Mouse (Mus musculus) CH12.LX (cell line): Measurements from ENCODE around the gene Tanc2. TPM values are rescaled to one million over a fixed set of nuclear protein-coding genes. Genes with fewer than 3 reads are reported as not detected.

Experiments
- DNase-seq: peaks from one replicate; pipeline ENCODE4 v3.0.0-alpha.2; 2013; ENCODE audit errors: extremely low read depth
- H3K27ac ChIP-seq: 2 replicates; pipeline ENCODE4 v1.5.1; 2012; ENCODE audit warnings: low read depth, mild to moderate bottlenecking, control low read depth, moderate library complexity; ENCODE audit not compliant: insufficient read depth
- H3K27me3 ChIP-seq: replicated peaks from 2 replicates; pipeline ENCODE3; 2012; ENCODE audit warnings: inconsistent platforms
- H3K36me3 ChIP-seq, 2 experiments: replicated peaks in 1 of 2; 2 replicates each; pipeline versions ENCODE3 to v1.6.1; 2012; ENCODE audit warnings: inconsistent platforms in 1 of 2, low read length in 1 of 2, mild to moderate bottlenecking in 1 of 2, mixed read lengths in 1 of 2, moderate library complexity in 1 of 2; ENCODE audit not compliant: control insufficient read depth in 1 of 2, insufficient read depth in 1 of 2
- H3K4me1 ChIP-seq, 2 experiments: 2 replicates each; pipeline ENCODE4 v1.6.1; 2012; ENCODE audit warnings: inconsistent platforms in 1 of 2, moderate library complexity in 1 of 2; ENCODE audit not compliant: insufficient read depth in 2 of 2, control insufficient read depth in 1 of 2
- H3K4me2 ChIP-seq: 2 replicates; pipeline ENCODE4 v1.6.1; 2012; ENCODE audit warnings: low read depth, mild to moderate bottlenecking, control low read depth; ENCODE audit not compliant: poor library complexity, insufficient read depth, severe bottlenecking
- H3K4me3 ChIP-seq, 3 experiments: fragments of 150-350 bp in 1 of 3; sonication (generic) in 1 of 3; replicated peaks in 1 of 3; 2 replicates each; pipeline versions ENCODE3 to v1.5.1; 2011 to 2012; ENCODE audit warnings: low read depth in 2 of 3, low read length in 2 of 3, mild to moderate bottlenecking in 2 of 3, moderate library complexity in 2 of 3, control low read depth in 1 of 3, improper control_type of control experiment in 1 of 3, inconsistent platforms in 1 of 3, mixed read lengths in 1 of 3; ENCODE audit not compliant: poor library complexity in 1 of 3
- H3K79me2 ChIP-seq: replicated peaks from 2 replicates; pipeline ENCODE4 v1.6.1; 2012; ENCODE audit warnings: mild to moderate bottlenecking, moderate library complexity; ENCODE audit not compliant: control insufficient read depth, poor library complexity, insufficient read depth, severe bottlenecking; ENCODE audit errors: extremely low read depth
- H3K9ac ChIP-seq: 2 replicates; pipeline ENCODE4 v1.6.1; 2012; ENCODE audit warnings: low read depth, mild to moderate bottlenecking, control low read depth, moderate library complexity; ENCODE audit not compliant: insufficient read depth
- H3K9me3 ChIP-seq: replicated peaks from 2 replicates; pipeline ENCODE3; 2012; ENCODE audit warnings: low read length, inconsistent platforms, mixed read lengths
- BHLHE40 ChIP-seq: IDR thresholded peaks from 2 replicates; pipeline ENCODE4 v1.6.1; 2011; ENCODE audit warnings: mild to moderate bottlenecking, low read depth, low read length, improper control_type of control experiment
- CHD2 ChIP-seq: IDR thresholded peaks from 2 replicates; pipeline ENCODE4 v1.6.1; 2011; ENCODE audit warnings: low read length, improper control_type of control experiment
- CTCF ChIP-seq, 2 experiments: IDR thresholded peaks in 1 of 2; conservative IDR thresholded peaks in 1 of 2; 2 replicates each; pipeline ENCODE4 v1.5.1; 2011 to 2012; ENCODE audit warnings: low read depth in 2 of 2, low read length in 2 of 2, improper control_type of control experiment in 1 of 2, inconsistent platforms in 1 of 2, mild to moderate bottlenecking in 1 of 2, moderate library complexity in 1 of 2
- E2F4 ChIP-seq: IDR thresholded peaks from 2 replicates; pipeline ENCODE4 v1.6.1; 2011; ENCODE audit warnings: low read depth, low read length, improper control_type of control experiment; ENCODE audit not compliant: insufficient replicate concordance
- ELF1 ChIP-seq: IDR thresholded peaks from 2 replicates; pipeline ENCODE4 v1.6.1; 2014; ENCODE audit warnings: low read depth, mild to moderate bottlenecking, inconsistent platforms, low read length, improper control_type of control experiment
- ETS1 ChIP-seq: conservative IDR thresholded peaks from 2 replicates; pipeline ENCODE4 v1.6.1; 2012; ENCODE audit warnings: low read depth, mild to moderate bottlenecking, inconsistent platforms, low read length, improper control_type of control experiment, moderate library complexity
- GABPA ChIP-seq: IDR thresholded peaks from 2 replicates; pipeline ENCODE4 v1.6.1; 2012; ENCODE audit warnings: low read depth, low read length, improper control_type of control experiment, inconsistent platforms; ENCODE audit not compliant: insufficient replicate concordance
- HCFC1 ChIP-seq: IDR thresholded peaks from 2 replicates; pipeline ENCODE4 v1.6.1; 2012; ENCODE audit warnings: low read depth, mild to moderate bottlenecking, inconsistent platforms, low read length, improper control_type of control experiment
- JUND ChIP-seq: conservative IDR thresholded peaks from 2 replicates; pipeline ENCODE4 v1.6.1; 2011; ENCODE audit warnings: low read depth, low read length, improper control_type of control experiment
- KAT2A ChIP-seq: IDR thresholded peaks from 2 replicates; pipeline ENCODE4 v1.6.1; 2012; ENCODE audit warnings: low read length, improper control_type of control experiment, inconsistent platforms; ENCODE audit not compliant: insufficient replicate concordance
- MAZ ChIP-seq: IDR thresholded peaks from 2 replicates; pipeline ENCODE4 v1.6.1; 2012; ENCODE audit warnings: low read depth, mild to moderate bottlenecking, inconsistent platforms, low read length, improper control_type of control experiment, moderate library complexity
- MEF2A ChIP-seq: IDR thresholded peaks from 2 replicates; pipeline ENCODE4 v1.6.1; 2014; ENCODE audit warnings: low read depth, mild to moderate bottlenecking, inconsistent platforms, low read length, improper control_type of control experiment, borderline replicate concordance
- NELFE ChIP-seq: IDR thresholded peaks from 2 replicates; pipeline ENCODE4 v1.6.1; 2011; ENCODE audit warnings: low read depth, low read length, improper control_type of control experiment
- NRF1 ChIP-seq: IDR thresholded peaks from 2 replicates; pipeline ENCODE4 v1.6.1; 2014; ENCODE audit warnings: low read depth, mild to moderate bottlenecking, inconsistent platforms, low read length, improper control_type of control experiment, moderate library complexity
- POLR2AphosphoS2 ChIP-seq: IDR thresholded peaks from 2 replicates; pipeline ENCODE4 v1.6.1; 2011; ENCODE audit warnings: low read depth, low read length, improper control_type of control experiment
- RAD21 ChIP-seq: IDR thresholded peaks from 2 replicates; pipeline ENCODE4 v1.6.1; 2011; ENCODE audit warnings: low read depth, mild to moderate bottlenecking, low read length, improper control_type of control experiment, moderate library complexity
- SMC3 ChIP-seq: IDR thresholded peaks from 2 replicates; pipeline ENCODE4 v1.6.1; 2011; ENCODE audit warnings: low read depth, low read length, improper control_type of control experiment
- USF1 ChIP-seq: IDR thresholded peaks from 2 replicates; pipeline ENCODE4 v1.6.1; 2014; ENCODE audit warnings: low read depth, mild to moderate bottlenecking, inconsistent platforms, low read length, improper control_type of control experiment
- USF2 ChIP-seq: conservative IDR thresholded peaks from 2 replicates; pipeline ENCODE4 v1.6.1; 2011; ENCODE audit warnings: low read depth, low read length, improper control_type of control experiment
- ZNF384 ChIP-seq: IDR thresholded peaks from 2 replicates; pipeline ENCODE4 v1.6.1; 2012; ENCODE audit warnings: low read depth, low read length, improper control_type of control experiment, inconsistent platforms
- dilution Hi-C: fragments of 300-500 bp; cut with MboI; formaldehyde crosslinking; loops from 2 replicates; pipeline ENCODE4 v1.14.3; 2020; ENCODE audit warnings: low sequenced_read_pairs; ENCODE audit not compliant: extremely low pct_unique_long_range_greater_than_20kb, extremely low pct_ligation_motif_present
- in situ Hi-C: fragments of 300-500 bp; cut with MboI; formaldehyde crosslinking; loops from 3 replicates; pipeline ENCODE4 v1.14.3; 2019; ENCODE audit warnings: low sequenced_read_pairs, low pct_ligation_motif_present, low pct_unique_long_range_greater_than_20kb, mixed read lengths
- polyA plus RNA-seq: library from polyadenylated mRNA; unstranded; fragments of >175 nt; gene quantifications from 2 replicates; pipeline ENCODE4 v1.2.1, GENCODE M21; 2012; ENCODE audit warnings: low read depth; ENCODE audit not compliant: insufficient read length
- total RNA-seq, 2 experiments: library from RNA; depleted of rRNA; stranded (reverse); fragments of 300-350 nt in 1 of 2; fragments of >200 nt in 1 of 2; gene quantifications; 2 replicates each; pipeline ENCODE4 v1.2.3; 2012 to 2014

The Tanc2 gene
- total and polyA plus RNA-seq, 3 experiments, result 2.6 to 10.4 (median 3.2) TPM

- dilution Hi-C loops (loop anchor here (25.0 kb wide), 1 partner anchor 127 kb away; the partner anchor contains the start of gene Taco1), in situ Hi-C loops (loop anchor here (10.0 kb wide), 1 partner anchor 60 kb away; the partner anchor contains the start of gene Ace3)
- Histone ChIP-seq H3K27ac (no peak overlapping the region), H3K9me3 (no peaks in the 10 kb centered on the region), H3K27me3 (peaks cover 77% of the 10 kb centered on the region), H3K4me2 (no peak overlapping the region), H3K36me3 (no peaks in the 10 kb centered on the region), H3K9ac (no peak overlapping the region), H3K4me1 (no peaks in the 10 kb centered on the region), H3K4me3 (no peak overlapping the region), H3K79me2 (no peaks in the 10 kb centered on the region)
- TF ChIP-seq POLR2AphosphoS2 (no peak), MAZ (no peak), CTCF (conservative IDR thresholded peaks at IDR 0.05 in 1 of 2, IDR thresholded peaks at IDR 0.05 in 1 of 2; ENCODE audit: low read depth in 2 of 2, low read length in 2 of 2) (no peak), HCFC1 (no peak), JUND (no peak), ELF1 (no peak), NRF1 (no peak), CHD2 (no peak), USF2 (no peak), GABPA (no peak), BHLHE40 (no peak), MEF2A (no peak), SMC3 (no peak)
- no peak for DNase-seq
These were observed 345.0 kb downstream of the Tanc2 start for GRCm38 (mm10) chr11:105934816-105935215.

GRCm38 (mm10) chr11:105935496-105935895 is 345.7 kb downstream of the Tanc2 start:
- Histone ChIP-seq H3K4me1 (no peaks in the 10 kb centered on the region), H3K4me3 (no peak overlapping the region), H3K36me3 (no peaks in the 10 kb centered on the region), H3K9ac (no peak overlapping the region), H3K27ac (no peak overlapping the region), H3K4me2 (no peak overlapping the region), H3K27me3 (peaks cover 82% of the 10 kb centered on the region), H3K79me2 (no peaks in the 10 kb centered on the region), H3K9me3 (no peaks in the 10 kb centered on the region)
- dilution Hi-C loops, result loop anchor here (25.0 kb wide), 1 partner anchor 127 kb away; the partner anchor contains the start of gene Taco1
- DNase-seq, result no peak
- TF ChIP-seq POLR2AphosphoS2 (no peak), RAD21 (no peak)
- in situ Hi-C loops, result loop anchor here (10.0 kb wide), 1 partner anchor 59 kb away; the partner anchor contains the start of gene Ace3

- in situ Hi-C loops (loop anchor here (10.0 kb wide), 1 partner anchor 59 kb away; the partner anchor contains the start of gene Ace3), dilution Hi-C loops (loop anchor here (25.0 kb wide), 1 partner anchor 126 kb away; the partner anchor contains the start of gene Taco1)
- DNase-seq, result no peak
- Histone ChIP-seq H3K27me3 (peaks cover 86% of the 10 kb centered on the region), H3K79me2 (no peaks in the 10 kb centered on the region), H3K36me3 (no peaks in the 10 kb centered on the region), H3K4me2 (no peak overlapping the region), H3K4me1 (no peaks in the 10 kb centered on the region), H3K27ac (no peak overlapping the region), H3K9ac (no peak overlapping the region), H3K9me3 (no peaks in the 10 kb centered on the region), H3K4me3 (no peak overlapping the region)
- TF ChIP-seq USF1 (no peak), ETS1 (no peak), KAT2A (no peak), NELFE (no peak), NRF1 (no peak), E2F4 (no peak), ZNF384 (no peak)
These were observed 346.4 kb downstream of the Tanc2 start for GRCm38 (mm10) chr11:105936200-105936599.
